Mouse (Mus musculus) myocyte (in vitro differentiated cells): ENCODE data around the gene Ccr6. TPM values are rescaled to one million over a fixed set of nuclear protein-coding genes. Genes with fewer than 3 reads are reported as not detected.
"Not testable (repeated sequence)": the region's sequence is repeated elsewhere in the genome, so short reads cannot be mapped to it uniquely, and the experiment has no call there.

Experiments used
- H3K27me3 ChIP-seq: one replicate; pipeline ENCODE4 v1.6.1; 2011; ENCODE audit not compliant: control insufficient read depth, insufficient read depth, insufficient read length
- H3K36me3 ChIP-seq: one replicate; pipeline ENCODE4 v1.6.1; 2011; ENCODE audit not compliant: control insufficient read depth, insufficient read depth
- H3K4me2 ChIP-seq: one replicate; pipeline ENCODE4 v1.6.1; 2011; ENCODE audit warnings: low read depth, control low read depth
- H3K4me3 ChIP-seq: one replicate; pipeline ENCODE4 v1.5.1; 2011; ENCODE audit warnings: mild to moderate bottlenecking, control low read depth, moderate library complexity
- H3K79me2 ChIP-seq: one replicate; pipeline ENCODE4 v1.6.1; 2011; ENCODE audit not compliant: control insufficient read depth, insufficient read depth
- H3ac ChIP-seq: one replicate; pipeline ENCODE4 v1.6.1; 2011; ENCODE audit not compliant: control insufficient read depth, insufficient read length
- CEBPB ChIP-seq: IDR thresholded peaks from 2 replicates; pipeline ENCODE4 v1.6.1; 2011; ENCODE audit warnings: mild to moderate bottlenecking, moderate library complexity; ENCODE audit not compliant: poor library complexity, insufficient read depth, severe bottlenecking
- E2F4 ChIP-seq: IDR thresholded peaks from one replicate; pipeline ENCODE4 v1.6.1; 2011; ENCODE audit warnings: mild to moderate bottlenecking, control low read depth, moderate library complexity; ENCODE audit not compliant: insufficient read depth
- MAX ChIP-seq: IDR thresholded peaks from one replicate; pipeline ENCODE4 v1.6.1; 2011; ENCODE audit warnings: low read depth, mild to moderate bottlenecking, control low read depth
- MYOD1 ChIP-seq, 3 experiments: IDR thresholded peaks; one replicate each; pipeline ENCODE4 v1.6.1; 2011; ENCODE audit warnings: control low read depth in 2 of 3, low read depth in 2 of 3, mild to moderate bottlenecking in 2 of 3, moderate library complexity in 1 of 3; ENCODE audit not compliant: insufficient read length in 2 of 3, control insufficient read depth in 1 of 3
- MYOG ChIP-seq, 3 experiments: IDR thresholded peaks; one replicate each; pipeline ENCODE4 v1.6.1; 2011; ENCODE audit warnings: control low read depth in 2 of 3, low read depth in 2 of 3, mild to moderate bottlenecking in 2 of 3; ENCODE audit not compliant: insufficient read length in 2 of 3, control insufficient read depth in 1 of 3, insufficient read depth in 1 of 3
- POLR2A ChIP-seq: IDR thresholded peaks from one replicate; pipeline ENCODE4 v1.6.1; 2011; ENCODE audit warnings: low read depth, mild to moderate bottlenecking, control low read depth, moderate library complexity; ENCODE audit not compliant: insufficient read length
- POLR2AphosphoS2 ChIP-seq: IDR thresholded peaks from one replicate; pipeline ENCODE4 v1.6.1; 2011; ENCODE audit warnings: low read depth, control low read depth; ENCODE audit not compliant: insufficient read length
- REST ChIP-seq: IDR thresholded peaks from one replicate; pipeline ENCODE4 v1.6.1; 2011; ENCODE audit warnings: mild to moderate bottlenecking, control low read depth, moderate library complexity; ENCODE audit not compliant: insufficient read depth, insufficient read length
- SRF ChIP-seq: IDR thresholded peaks from one replicate; pipeline ENCODE4 v1.6.1; 2011; ENCODE audit warnings: low read depth; ENCODE audit not compliant: control insufficient read depth, insufficient read length
- TCF12 ChIP-seq: IDR thresholded peaks from one replicate; pipeline ENCODE4 v1.6.1; 2011; ENCODE audit warnings: mild to moderate bottlenecking, control low read depth; ENCODE audit not compliant: poor library complexity, insufficient read depth, severe bottlenecking
- TCF3 ChIP-seq: IDR thresholded peaks from one replicate; pipeline ENCODE4 v1.6.1; 2011; ENCODE audit warnings: low read depth, control low read depth; ENCODE audit not compliant: insufficient read length
- USF1 ChIP-seq: IDR thresholded peaks from one replicate; pipeline ENCODE4 v1.6.1; 2011; ENCODE audit warnings: low read depth, mild to moderate bottlenecking, control low read depth, moderate library complexity
- polyA plus RNA-seq: library from polyadenylated mRNA; unstranded; fragments of >200 nt; fragmentation: generic; extraction: Trizol; gene quantifications from one replicate; pipeline ENCODE4 v1.2.1, GENCODE M21; 2012; ENCODE audit warnings: missing spikeins

Ccr6 gene
- polyA plus RNA-seq, 1 experiment: not detected

GRCm38 (mm10) chr17:8254268-8254667 is 18.4 kb downstream of the Ccr6 start:
- peaks cover 39% of the 10 kb centered on the region for H3K27me3 ChIP-seq
- no peaks in the 10 kb centered on the region for H3K79me2 ChIP-seq
- no peak overlapping the region for H3ac ChIP-seq
- H3K36me3 ChIP-seq: no peaks in the 10 kb centered on the region
- H3K4me2 ChIP-seq: no peak overlapping the region
- H3K4me3 ChIP-seq: no peak overlapping the region
- no peak for TF ChIP-seq MAX
- no peak for TF ChIP-seq MYOG (IDR thresholded peaks at IDR 0.05; ENCODE audit: control insufficient read depth in 1 of 3, insufficient read depth in 1 of 3, insufficient read length in 2 of 3, low read depth in 2 of 3)
- no peak for TF ChIP-seq CEBPB
- TF ChIP-seq E2F4: no peak
- TF ChIP-seq USF1: no peak
- TF ChIP-seq TCF12: no peak
- no peak for TF ChIP-seq MYOD1 (IDR thresholded peaks at IDR 0.05; ENCODE audit: control insufficient read depth in 1 of 3, insufficient read length in 2 of 3, low read depth in 2 of 3)
- no peak for TF ChIP-seq SRF
- TF ChIP-seq POLR2AphosphoS2: no peak
- no peak for TF ChIP-seq REST
- no peak for TF ChIP-seq POLR2A
- no peak for TF ChIP-seq TCF3

GRCm38 (mm10) chr17:8254914-8255313 is 19.1 kb downstream of the Ccr6 start:
- no peak overlapping the region for H3K4me2 ChIP-seq
- TF ChIP-seq MYOG (IDR thresholded peaks at IDR 0.05; ENCODE audit: control insufficient read depth in 1 of 3, insufficient read depth in 1 of 3, insufficient read length in 2 of 3, low read depth in 2 of 3) (no peak), MYOD1 (IDR thresholded peaks at IDR 0.05; ENCODE audit: control insufficient read depth in 1 of 3, insufficient read length in 2 of 3, low read depth in 2 of 3) (no peak), CEBPB (no peak), POLR2A (no peak), USF1 (no peak), REST (no peak), SRF (no peak), POLR2AphosphoS2 (no peak), E2F4 (no peak), TCF3 (no peak)
- no peaks in the 10 kb centered on the region for H3K79me2 ChIP-seq

GRCm38 (mm10) chr17:8255583-8255982 is 19.7 kb downstream of the Ccr6 start:
- no peak overlapping the region for H3K4me3 ChIP-seq
- no peak overlapping the region for H3K4me2 ChIP-seq
- H3K79me2 ChIP-seq: no peaks in the 10 kb centered on the region

More at GRCm38 (mm10) chr17:8254914-8255313, 19.1 kb downstream of the Ccr6 start:
- no peak overlapping the region for H3K4me3 ChIP-seq
- no peaks in the 10 kb centered on the region for H3K36me3 ChIP-seq
- H3ac ChIP-seq: no peak overlapping the region
- peaks cover 32% of the 10 kb centered on the region for H3K27me3 ChIP-seq

GRCm38 (mm10) chr17:8256982-8257381 is 21.1 kb downstream of the Ccr6 start:
- TF ChIP-seq TCF3 (no peak), POLR2AphosphoS2 (no peak), REST (no peak), CEBPB (no peak), SRF (no peak), E2F4 (no peak), MYOD1 (IDR thresholded peaks at IDR 0.05; ENCODE audit: control insufficient read depth in 1 of 3, insufficient read length in 2 of 3, low read depth in 2 of 3) (no peak), MYOG (IDR thresholded peaks at IDR 0.05; ENCODE audit: control insufficient read depth in 1 of 3, insufficient read depth in 1 of 3, insufficient read length in 2 of 3, low read depth in 2 of 3) (no peak), POLR2A (no peak), MAX (no peak), USF1 (no peak), TCF12 (no peak)
- H3ac ChIP-seq: no peak overlapping the region

More at GRCm38 (mm10) chr17:8255583-8255982, 19.7 kb downstream of the Ccr6 start:
- no peak for TF ChIP-seq MYOG (IDR thresholded peaks at IDR 0.05; ENCODE audit: control insufficient read depth in 1 of 3, insufficient read depth in 1 of 3, insufficient read length in 2 of 3, low read depth in 2 of 3)
- no peak for TF ChIP-seq REST
- TF ChIP-seq TCF12: no peak
- no peak for TF ChIP-seq POLR2AphosphoS2
- TF ChIP-seq POLR2A: no peak
- no peak for TF ChIP-seq MAX
- no peak for TF ChIP-seq E2F4
- no peak for TF ChIP-seq USF1
- no peak for TF ChIP-seq CEBPB
- TF ChIP-seq MYOD1 (IDR thresholded peaks at IDR 0.05; ENCODE audit: control insufficient read depth in 1 of 3, insufficient read length in 2 of 3, low read depth in 2 of 3): no peak
- TF ChIP-seq TCF3: no peak
- no peak for TF ChIP-seq SRF
- Histone ChIP-seq H3K36me3 (no peaks in the 10 kb centered on the region), H3K27me3 (peaks cover 26% of the 10 kb centered on the region), H3ac (no peak overlapping the region)

GRCm38 (mm10) chr17:8264638-8265037 is 28.8 kb downstream of the Ccr6 start:
- not testable (repeated sequence) for H3K4me2 ChIP-seq, H3K36me3 ChIP-seq, H3K4me3 ChIP-seq, H3K79me2 ChIP-seq, H3ac ChIP-seq
- peaks cover 25% of the 10 kb centered on the region for H3K27me3 ChIP-seq

More at GRCm38 (mm10) chr17:8256982-8257381, 21.1 kb downstream of the Ccr6 start:
- no peaks in the 10 kb centered on the region for H3K36me3 ChIP-seq
- H3K79me2 ChIP-seq: no peaks in the 10 kb centered on the region
- peaks cover 17% of the 10 kb centered on the region for H3K27me3 ChIP-seq
- H3K4me2 ChIP-seq: no peak overlapping the region
- H3K4me3 ChIP-seq: no peak overlapping the region
